In genomic region chr4:142075931-142076330, GRCm38 (mm10) we compare ENCODE assay signal across 25 mouse cellular contexts. TPM values are rescaled to one million over a fixed set of nuclear protein-coding genes. Genes with fewer than 3 reads are reported as not detected.
DNase-seq lines count a peak whose midpoint lies in the region; ATAC-seq and TF ChIP-seq lines count a peak whose summit lies in the region.
"Had no signal": no experiment of that assay in that cellular context is flagged by ENCODE, and none has a peak within 500 bp of the region (broad histone marks: within the 10 kb centered on the region; RNA-seq: fewer than 3 reads in every experiment).

No protein-coding gene starts in this region.

- no peak for ATAC-seq in heart, embryonic 11.5 days (replicated peaks; ENCODE audit: insufficient number of reproducible peaks, low FRiP score, low TSS enrichment)
- ATAC-seq in liver, postnatal 0 days = peak; percentile 48
- ATAC-seq in kidney, embryonic 14.5 days (ENCODE audit: low FRiP score, low TSS enrichment) = no peak
- ATAC-seq: forebrain, embryonic 16.5 days; intestine, postnatal 0 days; Patski had no signal

- no peaks in the 10 kb centered on the region for H3K9me3 ChIP-seq in heart, embryonic 11.5 days (replicated peaks; ENCODE audit: control insufficient read depth, low read length)
- no peaks in the 10 kb centered on the region for H3K9me3 ChIP-seq in liver, postnatal 0 days (ENCODE audit: low read length)
- H3K9me3 ChIP-seq in kidney, embryonic 14.5 days (ENCODE audit: control insufficient read depth, low read length) = no peaks in the 10 kb centered on the region
- H3K9me3 ChIP-seq: embryonic facial prominence, embryonic 13.5 days; forebrain, embryonic 10.5 days; heart, embryonic 13.5 days; limb, embryonic 13.5 days had no signal

- no peak overlapping the region for H3K9ac ChIP-seq in heart, embryonic 11.5 days (ENCODE audit: low read depth, low read length)
- no peak overlapping the region for H3K9ac ChIP-seq in liver, postnatal 0 days (replicated peaks)
- no peak overlapping the region for H3K9ac ChIP-seq in kidney, embryonic 14.5 days (ENCODE audit: low read depth, low read length)
- H3K9ac ChIP-seq: embryonic facial prominence, embryonic 13.5 days; heart, embryonic 13.5 days; hindbrain, embryonic 14.5 days; limb, embryonic 13.5 days had no signal

- 0 out of 2 replicates have a peak overlapping the region, but pooled peaks have one; percentile 10 for H3K27ac ChIP-seq in heart, embryonic 11.5 days (ENCODE audit: low read depth, low read length)
- 0 out of 2 replicates have a peak overlapping the region, but pooled peaks have one; percentile 14 for H3K27ac ChIP-seq in spleen, adult 2 months (ENCODE audit: insufficient read depth, low read length)
- peak overlapping the region; percentile 58 for H3K27ac ChIP-seq in liver, postnatal 0 days (ENCODE audit: low read depth)
- H3K27ac ChIP-seq in kidney, embryonic 14.5 days (ENCODE audit: low read depth, low read length) = no peak overlapping the region
- H3K27ac ChIP-seq: embryonic facial prominence, embryonic 13.5 days; forebrain, embryonic 10.5 days; hindbrain, embryonic 14.5 days; limb, embryonic 13.5 days had no signal

- no peaks in the 10 kb centered on the region for H3K27me3 ChIP-seq in heart, embryonic 11.5 days (ENCODE audit: control insufficient read depth, insufficient read depth, low read length)
- H3K27me3 ChIP-seq in spleen, adult 2 months (ENCODE audit: control insufficient read depth, insufficient read depth, low read length) = no peaks in the 10 kb centered on the region
- H3K27me3 ChIP-seq in liver, postnatal 0 days (ENCODE audit: insufficient read depth, low read length) = no peaks in the 10 kb centered on the region
- no peaks in the 10 kb centered on the region for H3K27me3 ChIP-seq in kidney, embryonic 14.5 days (ENCODE audit: control insufficient read depth, insufficient read depth, low read length)
- H3K27me3 ChIP-seq: embryonic facial prominence, embryonic 13.5 days; heart, embryonic 13.5 days; limb, embryonic 13.5 days; Patski had no signal

- TF ChIP-seq CTCF in spleen, adult 2 months (IDR thresholded peaks at IDR 0.05; ENCODE audit: extremely low read depth, insufficient read depth, insufficient read length, insufficient replicate concordance) = no peak
- no peak for TF ChIP-seq CTCF in liver, postnatal 0 days (IDR thresholded peaks at IDR 0.05; ENCODE audit: low read depth)

- 72% methylated on average over 11 of the region's 11 CpGs for WGBS in heart, embryonic 11.5 days (ENCODE audit: insufficient replicate concordance)
- whole genome bisulfite sequencing in spleen, adult 2 months = 81% methylated on average over 11 of the region's 11 CpGs
- 57% methylated on average over 11 of the region's 11 CpGs for WGBS in liver, postnatal 0 days (ENCODE audit: insufficient replicate concordance)
- WGBS in kidney, embryonic 14.5 days = 84% methylated on average over 11 of the region's 11 CpGs

- no peaks in the 10 kb centered on the region for H3K36me3 ChIP-seq in heart, embryonic 11.5 days (ENCODE audit: control insufficient read depth, insufficient read depth, low read length)
- H3K36me3 ChIP-seq in spleen, adult 2 months (ENCODE audit: control insufficient read depth, insufficient read depth, low read length) = no peaks in the 10 kb centered on the region
- H3K36me3 ChIP-seq in liver, postnatal 0 days (replicated peaks; ENCODE audit: insufficient read depth, low read length) = no peaks in the 10 kb centered on the region
- no peaks in the 10 kb centered on the region for H3K36me3 ChIP-seq in kidney, embryonic 14.5 days (ENCODE audit: control insufficient read depth, insufficient read depth, low read length)
- H3K36me3 ChIP-seq: embryonic facial prominence, embryonic 13.5 days; forebrain, embryonic 10.5 days; heart, embryonic 13.5 days; limb, embryonic 13.5 days had no signal

- no peak for TF ChIP-seq POLR2A in spleen, adult 2 months (IDR thresholded peaks at IDR 0.05; ENCODE audit: low read depth, low read length)

- DNase-seq in heart, adult 8-10 months (ENCODE audit: low spot score) = no peak
- DNase-seq in spleen, adult 2 months (ENCODE audit: low read depth in 1 of 2, low spot score in 2 of 2) = no peak
- no peak for DNase-seq in spleen, postnatal 36 days (ENCODE audit: low spot score in 2 of 2)
- DNase-seq in liver, postnatal 0 days = no peak
- no peak for DNase-seq in heart, adult 18-20 months
- DNase-seq: adrenal gland, postnatal 10 days; B cell, adult 2 months; heart, postnatal 10 days; kidney, postnatal 4 days; lung, adult 2 months; lung, postnatal 10 days; midbrain, embryonic 14.5 days; thymus, adult 18-20 months; thymus, postnatal 4 days had no signal

- peaks cover 46% of the 10 kb centered on the region for H3K4me1 ChIP-seq in heart, embryonic 11.5 days (ENCODE audit: control insufficient read depth, insufficient read depth, low read length)
- H3K4me1 ChIP-seq in spleen, adult 2 months (ENCODE audit: control insufficient read depth, insufficient read depth, insufficient read length) = peaks cover 19% of the 10 kb centered on the region; the same call in 1 of the 2 replicates
- peaks cover 49% of the 10 kb centered on the region for H3K4me1 ChIP-seq in liver, postnatal 0 days (ENCODE audit: insufficient read depth)
- peaks cover 24% of the 10 kb centered on the region; the same call in 1 of the 2 replicates for H3K4me1 ChIP-seq in kidney, embryonic 14.5 days (ENCODE audit: control insufficient read depth, insufficient read depth, low read length)

- no peak overlapping the region for H3K4me3 ChIP-seq in heart, embryonic 11.5 days (ENCODE audit: low read depth, low read length)
- no peak overlapping the region for H3K4me3 ChIP-seq in spleen, adult 2 months (ENCODE audit: extremely low read depth, insufficient read depth, insufficient read length)
- H3K4me3 ChIP-seq in liver, postnatal 0 days (ENCODE audit: low read depth, low read length) = no peak overlapping the region
- H3K4me3 ChIP-seq in kidney, embryonic 14.5 days (ENCODE audit: low read length) = no peak overlapping the region
- H3K4me3 ChIP-seq: embryonic facial prominence, embryonic 13.5 days; forebrain, embryonic 10.5 days; heart, embryonic 13.5 days; limb, embryonic 13.5 days had no signal

- TF ChIP-seq EP300 in liver, postnatal 0 days (IDR thresholded peaks at IDR 0.05; ENCODE audit: low read depth) = no peak

- no peak overlapping the region for H3K4me2 ChIP-seq in heart, embryonic 11.5 days
- H3K4me2 ChIP-seq in liver, postnatal 0 days (ENCODE audit: low read depth, low read length) = no peak overlapping the region
- no peak overlapping the region for H3K4me2 ChIP-seq in kidney, embryonic 14.5 days (replicated peaks; ENCODE audit: low read depth, low read length)
- H3K4me2 ChIP-seq: embryonic facial prominence, embryonic 13.5 days; heart, embryonic 13.5 days; hindbrain, embryonic 14.5 days; limb, embryonic 13.5 days had no signal

RNA-seq across cellular contexts. Expression of gene Tmem51, which starts 8.2 kb away (rescaled TPM):
- polyA plus RNA-seq in heart, embryonic 11.5 days (2014; fragmentation: Nextera tagmentation; extraction: Ambion mirVana) = 21.9 and 23.4 TPM in 2 replicates
- 1 to 10 TPM; 4.4 to 5.4 (median 4.7) TPM for total RNA-seq in heart, adult 8-10 months (2022)
- polyA plus RNA-seq in spleen, adult 2 months (2012; rRNA removed) = 21.0 and 22.2 TPM in 2 replicates
- 13.7 and 15.7 TPM in 2 replicates for polyA plus RNA-seq in liver, postnatal 0 days (2015; fragmentation: Nextera tagmentation; extraction: Ambion mirVana)
- 16.7 and 23.0 TPM in 2 replicates for polyA plus RNA-seq in kidney, embryonic 14.5 days (2014; fragmentation: Nextera tagmentation; extraction: Ambion mirVana)
- total RNA-seq in heart, adult 18-20 months (2021) = 1 to 10 TPM; 3.4 to 5.2 TPM
- total RNA-seq: MEL had no signal
